Mouse (Mus musculus): ENCODE data around the gene App. TPM values are rescaled to one million over a fixed set of nuclear protein-coding genes. Genes with fewer than 3 reads are reported as not detected.

App gene
- total and polyA plus RNA-seq, 2 experiments = 28.9 to 29.9 TPM

- Histone ChIP-seq H3K4me3 (ENCODE audit: insufficient read depth, low read depth, low read length) (no peak overlapping the region), H3K27me3 (ENCODE audit: control insufficient read depth, insufficient read depth, low read length) (no peaks in the 10 kb centered on the region), H3K36me3 (ENCODE audit: control insufficient read depth, insufficient read depth, low read length) (no peaks in the 10 kb centered on the region), H3K9ac (ENCODE audit: low read depth, low read length) (no peak overlapping the region), H3K27ac (replicated peaks; ENCODE audit: insufficient read depth, low read depth, low read length) (no peak overlapping the region), H3K4me1 (ENCODE audit: control insufficient read depth, insufficient read depth, low read length) (peaks cover 2% of the 10 kb centered on the region), H3K79me2 (ENCODE audit: control insufficient read depth, insufficient read depth, low read length) (peaks cover 10% of the 10 kb centered on the region; the same call in 1 of the 2 replicates)
- 90% methylated on average over 3 of the region's 3 CpGs for WGBS
- no peak for DNase-seq (ENCODE audit: extremely low read depth, low read depth, low spot score)
- TF ChIP-seq CTCF (IDR thresholded peaks at IDR 0.05; ENCODE audit: low read depth, low read length) (no peak), POLR2A (IDR thresholded peaks at IDR 0.05; ENCODE audit: extremely low read depth, insufficient read depth, low read length) (no peak)
Measured at GRCm38 (mm10) chr16:85143863-85144262, 29.7 kb downstream of the App start.

DNA sequence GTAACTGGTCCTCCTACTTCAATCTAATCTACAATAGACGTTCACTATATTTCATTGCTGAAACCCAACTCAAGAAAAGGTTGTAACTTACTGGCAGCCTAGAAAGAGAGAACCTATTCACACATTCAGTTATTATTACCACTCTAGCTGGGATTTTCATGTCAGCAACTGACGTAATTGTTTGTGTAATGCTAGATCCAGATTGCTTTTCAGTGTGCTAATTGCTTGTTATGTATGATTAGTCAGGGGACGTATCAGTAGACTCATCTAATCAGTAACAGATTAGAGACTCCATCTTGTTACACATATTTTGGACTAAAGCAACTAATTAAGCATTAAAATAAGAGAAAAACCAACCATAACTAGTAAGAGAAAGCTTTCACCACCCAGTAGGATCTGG lies 30.4 kb downstream of the App start:
- no peak for TF ChIP-seq CTCF (IDR thresholded peaks at IDR 0.05; ENCODE audit: low read depth, low read length)
- no peak for TF ChIP-seq POLR2A (IDR thresholded peaks at IDR 0.05; ENCODE audit: extremely low read depth, insufficient read depth, low read length)
- no peaks in the 10 kb centered on the region for H3K36me3 ChIP-seq (ENCODE audit: control insufficient read depth, insufficient read depth, low read length)
- H3K4me3 ChIP-seq (ENCODE audit: insufficient read depth, low read depth, low read length) = no peak overlapping the region
- DNase-seq (ENCODE audit: extremely low read depth, low read depth, low spot score) = no peak
- WGBS = 84% methylated on average over 3 of the region's 3 CpGs
- H3K4me1 ChIP-seq (ENCODE audit: control insufficient read depth, insufficient read depth, low read length) = no peaks in the 10 kb centered on the region; the same call in 1 of the 2 replicates
- H3K27me3 ChIP-seq (ENCODE audit: control insufficient read depth, insufficient read depth, low read length) = no peaks in the 10 kb centered on the region
- peaks cover 10% of the 10 kb centered on the region; the same call in 1 of the 2 replicates for H3K79me2 ChIP-seq (ENCODE audit: control insufficient read depth, insufficient read depth, low read length)
- H3K9ac ChIP-seq (ENCODE audit: low read depth, low read length) = no peak overlapping the region
- no peak overlapping the region for H3K27ac ChIP-seq (replicated peaks; ENCODE audit: insufficient read depth, low read depth, low read length)

GRCm38 (mm10) chr16:85141404-85141803 lies 32.2 kb downstream of the App start:
- Histone ChIP-seq H3K79me2 (ENCODE audit: control insufficient read depth, insufficient read depth, low read length) (peaks cover 10% of the 10 kb centered on the region; the same call in 1 of the 2 replicates), H3K27me3 (ENCODE audit: control insufficient read depth, insufficient read depth, low read length) (no peaks in the 10 kb centered on the region), H3K4me1 (ENCODE audit: control insufficient read depth, insufficient read depth, low read length) (no peaks in the 10 kb centered on the region; the same call in 1 of the 2 replicates), H3K9ac (ENCODE audit: low read depth, low read length) (no peak overlapping the region), H3K27ac (replicated peaks; ENCODE audit: insufficient read depth, low read depth, low read length) (no peak overlapping the region), H3K36me3 (ENCODE audit: control insufficient read depth, insufficient read depth, low read length) (no peaks in the 10 kb centered on the region), H3K4me3 (ENCODE audit: insufficient read depth, low read depth, low read length) (no peak overlapping the region)
- 84% methylated on average over 4 of the region's 4 CpGs for WGBS
- no peak for DNase-seq (ENCODE audit: extremely low read depth, low read depth, low spot score)
- TF ChIP-seq CTCF (IDR thresholded peaks at IDR 0.05; ENCODE audit: low read depth, low read length) = no peak
- no peak for TF ChIP-seq POLR2A (IDR thresholded peaks at IDR 0.05; ENCODE audit: extremely low read depth, insufficient read depth, low read length)

GRCm38 (mm10) chr16:85139178-85139604 lies 34.4 kb downstream of the App start:
- no peaks in the 10 kb centered on the region for H3K36me3 ChIP-seq (ENCODE audit: control insufficient read depth, insufficient read depth, low read length)
- no peak for TF ChIP-seq POLR2A (IDR thresholded peaks at IDR 0.05; ENCODE audit: extremely low read depth, insufficient read depth, low read length)
- TF ChIP-seq CTCF (IDR thresholded peaks at IDR 0.05; ENCODE audit: low read depth, low read length) = no peak
- WGBS = 88% methylated on average over 9 of the region's 9 CpGs
- no peaks in the 10 kb centered on the region for H3K4me1 ChIP-seq (ENCODE audit: control insufficient read depth, insufficient read depth, low read length)
- H3K4me3 ChIP-seq (ENCODE audit: insufficient read depth, low read depth, low read length) = no peak overlapping the region
- peaks cover 2% of the 10 kb centered on the region; the same call in 1 of the 2 replicates for H3K79me2 ChIP-seq (ENCODE audit: control insufficient read depth, insufficient read depth, low read length)
- H3K27me3 ChIP-seq (ENCODE audit: control insufficient read depth, insufficient read depth, low read length) = no peaks in the 10 kb centered on the region
- no peak for DNase-seq (ENCODE audit: extremely low read depth, low read depth, low spot score)
- no peak overlapping the region for H3K9ac ChIP-seq (ENCODE audit: low read depth, low read length)
- no peak overlapping the region for H3K27ac ChIP-seq (replicated peaks; ENCODE audit: insufficient read depth, low read depth, low read length)

GRCm38 (mm10) chr16:85137348-85137747 lies 36.2 kb downstream of the App start:
- no peaks in the 10 kb centered on the region for H3K36me3 ChIP-seq (ENCODE audit: control insufficient read depth, insufficient read depth, low read length)
- DNase-seq (ENCODE audit: extremely low read depth, low read depth, low spot score) = no peak
- no peak overlapping the region for H3K27ac ChIP-seq (replicated peaks; ENCODE audit: insufficient read depth, low read depth, low read length)
- peaks cover 4% of the 10 kb centered on the region; the same call in 1 of the 2 replicates for H3K4me1 ChIP-seq (ENCODE audit: control insufficient read depth, insufficient read depth, low read length)
- H3K27me3 ChIP-seq (ENCODE audit: control insufficient read depth, insufficient read depth, low read length) = no peaks in the 10 kb centered on the region
- no peak overlapping the region for H3K4me3 ChIP-seq (ENCODE audit: insufficient read depth, low read depth, low read length)
- TF ChIP-seq POLR2A (IDR thresholded peaks at IDR 0.05; ENCODE audit: extremely low read depth, insufficient read depth, low read length) = no peak
- no peak overlapping the region for H3K9ac ChIP-seq (ENCODE audit: low read depth, low read length)
- 81% methylated on average over 11 of the region's 11 CpGs for WGBS
- H3K79me2 ChIP-seq (ENCODE audit: control insufficient read depth, insufficient read depth, low read length) = peaks cover 2% of the 10 kb centered on the region; the same call in 1 of the 2 replicates

DNA sequence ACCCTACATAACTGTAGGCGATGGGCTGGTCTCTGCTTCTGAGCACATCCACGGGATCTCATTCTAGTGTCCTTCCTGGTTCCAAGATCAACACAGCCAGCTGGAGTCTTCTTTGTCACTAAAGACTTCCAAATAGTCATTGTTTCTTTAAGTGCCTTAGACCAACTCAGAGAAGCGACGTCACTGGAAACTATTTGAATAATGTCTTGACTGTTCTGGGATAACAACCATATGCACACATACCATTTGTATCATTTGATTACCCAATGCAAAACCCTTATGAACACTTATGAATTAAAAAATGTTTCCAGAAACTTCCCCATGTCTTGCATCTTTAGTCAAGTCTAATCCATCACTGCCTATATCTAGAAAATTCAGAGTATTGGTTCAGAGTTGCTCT lies 37.5 kb downstream of the App start:
- Histone ChIP-seq H3K79me2 (ENCODE audit: control insufficient read depth, insufficient read depth, low read length) (peaks cover 2% of the 10 kb centered on the region; the same call in 1 of the 2 replicates), H3K9ac (ENCODE audit: low read depth, low read length) (no peak overlapping the region)

More for the DNA sequence above, 37.5 kb downstream of the App start:
- DNase-seq (ENCODE audit: extremely low read depth, low read depth, low spot score) = no peak
- peaks cover 4% of the 10 kb centered on the region; the same call in 1 of the 2 replicates for H3K4me1 ChIP-seq (ENCODE audit: control insufficient read depth, insufficient read depth, low read length)
- no peak for TF ChIP-seq POLR2A (IDR thresholded peaks at IDR 0.05; ENCODE audit: extremely low read depth, insufficient read depth, low read length)
- TF ChIP-seq CTCF (IDR thresholded peaks at IDR 0.05; ENCODE audit: low read depth, low read length) = no peak
- H3K4me3 ChIP-seq (ENCODE audit: insufficient read depth, low read depth, low read length) = no peak overlapping the region
- 89% methylated on average over 4 of the region's 4 CpGs for WGBS
- H3K36me3 ChIP-seq (ENCODE audit: control insufficient read depth, insufficient read depth, low read length) = no peaks in the 10 kb centered on the region
- no peaks in the 10 kb centered on the region for H3K27me3 ChIP-seq (ENCODE audit: control insufficient read depth, insufficient read depth, low read length)
- H3K27ac ChIP-seq (replicated peaks; ENCODE audit: insufficient read depth, low read depth, low read length) = no peak overlapping the region

Data from liver, adult 2 months (tissue).